Mouse (Mus musculus): ENCODE measurements around the gene Fxr1.

DNA sequence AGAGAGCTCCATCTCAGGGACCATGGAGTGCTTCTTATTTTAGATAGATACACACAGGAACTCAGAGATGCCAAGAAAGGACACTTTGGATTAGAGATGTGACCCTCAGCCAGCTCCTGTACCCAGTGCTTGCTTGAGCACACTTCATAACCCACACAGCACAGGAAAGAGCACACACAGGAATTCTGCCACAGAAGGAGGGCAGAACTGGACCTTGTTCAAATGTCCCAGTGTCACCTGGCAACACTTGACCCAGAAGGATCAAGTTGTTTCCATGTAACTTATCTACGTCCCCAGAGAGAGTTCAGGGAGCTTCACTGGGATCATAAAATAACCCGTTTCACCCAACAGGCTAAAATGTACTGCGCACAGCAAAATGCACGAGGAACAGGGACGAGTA lies 37.0 kb upstream of the Fxr1 start:
- TF ChIP-seq CTCF (conservative IDR thresholded peaks at IDR 0.05; ENCODE audit: low read length) (no peak), POU5F1 (IDR thresholded peaks at IDR 0.05; ENCODE audit: borderline replicate concordance, low read length) (no peak), NANOG (IDR thresholded peaks at IDR 0.05; ENCODE audit: borderline replicate concordance, low read length) (no peak)
